Mouse (Mus musculus): ENCODE measurements around the gene Rnaseh2a.

The Rnaseh2a gene

DNA sequence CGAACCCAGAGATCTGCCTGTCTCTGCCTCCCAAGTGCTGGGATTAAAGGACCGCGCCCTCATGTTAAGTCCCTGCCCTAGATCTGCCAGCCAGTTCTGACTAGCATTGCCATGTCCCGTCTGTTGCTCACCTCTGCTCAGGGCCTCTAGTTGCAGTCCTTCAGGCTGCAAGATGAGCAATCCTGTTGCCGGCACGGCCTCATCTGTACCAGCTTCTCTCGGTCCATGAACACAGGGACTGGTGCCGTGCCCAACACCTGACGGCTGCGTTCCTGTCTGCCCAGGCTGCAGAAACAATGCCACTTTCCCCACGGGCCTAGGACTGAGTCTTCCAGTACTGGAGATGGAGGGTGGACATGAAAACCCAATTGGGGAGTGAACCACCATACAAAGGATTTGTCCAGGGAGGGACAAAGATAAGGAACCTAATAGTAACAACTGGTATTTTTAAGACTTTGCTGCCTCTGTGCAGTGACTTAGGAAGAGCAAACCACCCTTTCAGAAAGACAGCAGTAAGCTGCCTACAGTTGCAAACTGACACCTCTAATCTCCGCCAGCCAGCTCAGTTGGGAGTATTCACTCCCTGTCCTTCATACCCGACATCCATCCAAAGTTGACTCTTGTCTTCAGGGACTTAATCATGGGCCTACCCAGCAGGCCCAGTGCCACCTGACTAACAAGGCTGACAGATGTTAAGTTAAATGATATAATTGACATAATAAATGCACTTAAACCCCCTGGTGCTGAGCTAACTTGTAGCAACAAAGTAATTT is 1.8 kb downstream of the Rnaseh2a start:
- no peak for DNase-seq (ENCODE audit: low spot score)

DNA sequence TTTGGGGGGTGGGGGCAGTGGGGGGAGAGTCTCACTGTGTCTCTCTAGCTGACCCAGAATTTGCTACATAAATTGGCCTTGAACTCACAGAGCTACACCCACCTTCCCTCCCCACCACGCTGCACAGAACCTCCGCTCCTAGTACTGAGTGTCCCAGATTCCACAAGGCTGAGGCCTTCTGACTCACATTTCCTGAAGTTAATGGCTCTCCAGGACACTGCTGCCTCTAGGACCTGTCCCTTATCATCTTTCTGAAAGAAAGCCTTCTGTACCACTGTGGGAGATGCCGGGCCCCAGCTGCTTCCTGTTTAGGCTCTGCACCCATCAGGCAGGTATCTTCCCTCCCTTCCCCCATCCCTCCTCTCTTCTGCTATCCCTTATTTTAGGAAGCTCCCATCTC is 3.0 kb downstream of the Rnaseh2a start:
- no peak for DNase-seq (ENCODE audit: low spot score)

DNA sequence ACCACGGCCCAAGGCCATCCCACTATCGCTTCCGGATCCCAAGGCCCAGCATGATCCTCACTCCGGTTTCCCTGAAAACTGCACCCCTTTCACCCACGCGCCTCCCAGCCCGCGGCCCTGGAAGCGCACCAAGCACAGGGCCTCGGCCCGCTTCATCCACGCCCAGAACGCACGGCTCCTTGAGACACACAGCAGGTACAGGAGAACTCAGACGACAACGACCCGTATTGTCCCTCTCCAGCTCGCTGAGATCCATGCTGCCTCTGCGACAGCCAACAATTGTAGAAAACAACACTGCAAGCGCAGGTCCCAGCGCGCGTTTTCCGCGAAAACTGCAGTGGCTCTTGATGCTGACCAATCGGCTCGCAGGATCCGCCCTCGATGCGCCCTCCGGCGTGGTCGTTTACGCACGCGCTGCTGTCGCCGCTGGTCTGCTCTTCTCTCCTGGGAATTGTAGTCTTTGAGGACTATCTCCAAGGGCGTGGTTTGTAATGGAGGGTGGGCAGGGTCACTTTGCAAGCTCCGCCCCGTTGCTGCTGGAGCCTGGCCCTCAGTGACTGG is 3.8 kb downstream of the Rnaseh2a start:
- DNase-seq (ENCODE audit: low spot score), result peak; percentile 78

DNA sequence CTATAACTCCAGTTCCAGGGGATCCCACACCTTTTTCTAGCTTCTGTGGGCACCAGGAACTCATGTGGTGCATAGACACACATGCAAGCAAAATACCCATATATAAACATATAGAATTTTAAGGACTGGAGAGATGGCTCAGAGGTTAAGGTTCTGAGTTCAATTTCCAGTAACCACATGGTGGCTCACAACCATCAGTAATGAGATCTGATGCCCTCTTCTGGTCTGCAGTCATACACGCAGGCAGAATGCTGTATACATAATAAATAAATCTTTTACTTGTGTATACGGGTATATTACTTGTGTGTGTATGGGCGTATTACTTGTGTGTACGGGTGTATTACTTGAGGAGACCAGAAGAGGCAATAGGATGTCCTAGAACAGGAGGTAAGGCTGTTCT is 5.6 kb downstream of the Rnaseh2a start:
- no peak for DNase-seq (ENCODE audit: low spot score)

DNA sequence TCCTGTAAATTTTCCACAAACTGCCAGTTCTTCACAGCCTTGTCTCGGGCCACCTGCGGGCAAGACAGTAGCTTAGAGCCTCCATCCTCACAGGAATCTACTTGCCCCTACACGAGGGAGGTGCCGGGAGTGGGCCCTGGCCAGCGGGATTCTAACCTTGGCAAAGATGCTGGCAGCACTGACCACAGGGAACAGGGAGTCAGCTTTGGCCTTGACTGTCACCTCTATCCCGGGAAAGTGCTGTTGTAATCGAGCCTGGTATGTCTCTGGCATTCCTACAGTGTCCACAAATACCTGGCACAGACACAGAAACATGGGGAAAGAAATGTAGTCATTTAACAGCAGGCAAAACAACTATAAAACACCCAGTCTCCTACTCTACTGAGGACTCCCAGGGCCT is 9.8 kb downstream of the Rnaseh2a start:
- DNase-seq (ENCODE audit: low spot score), result no peak

DNA sequence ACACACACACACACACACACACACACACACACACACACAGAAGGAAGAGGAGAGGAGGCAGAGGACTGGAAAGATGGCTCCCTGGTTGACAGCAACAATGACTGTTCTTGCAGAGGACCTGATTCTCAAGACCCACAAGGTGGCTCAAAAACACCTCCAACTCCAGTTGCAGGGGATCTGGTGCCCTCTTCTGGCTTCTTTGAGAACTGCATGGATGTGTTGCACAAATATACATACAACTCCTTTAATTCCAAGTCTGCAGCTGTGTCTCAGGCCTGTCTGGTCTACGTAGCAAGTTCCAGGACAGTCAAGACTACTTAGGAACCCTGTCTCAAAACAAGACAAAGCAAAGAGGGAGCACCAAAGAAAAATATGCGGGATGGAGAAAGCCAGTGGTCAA is 12.8 kb downstream of the Rnaseh2a start:
- peak; percentile 65 for DNase-seq (ENCODE audit: low spot score)

DNA sequence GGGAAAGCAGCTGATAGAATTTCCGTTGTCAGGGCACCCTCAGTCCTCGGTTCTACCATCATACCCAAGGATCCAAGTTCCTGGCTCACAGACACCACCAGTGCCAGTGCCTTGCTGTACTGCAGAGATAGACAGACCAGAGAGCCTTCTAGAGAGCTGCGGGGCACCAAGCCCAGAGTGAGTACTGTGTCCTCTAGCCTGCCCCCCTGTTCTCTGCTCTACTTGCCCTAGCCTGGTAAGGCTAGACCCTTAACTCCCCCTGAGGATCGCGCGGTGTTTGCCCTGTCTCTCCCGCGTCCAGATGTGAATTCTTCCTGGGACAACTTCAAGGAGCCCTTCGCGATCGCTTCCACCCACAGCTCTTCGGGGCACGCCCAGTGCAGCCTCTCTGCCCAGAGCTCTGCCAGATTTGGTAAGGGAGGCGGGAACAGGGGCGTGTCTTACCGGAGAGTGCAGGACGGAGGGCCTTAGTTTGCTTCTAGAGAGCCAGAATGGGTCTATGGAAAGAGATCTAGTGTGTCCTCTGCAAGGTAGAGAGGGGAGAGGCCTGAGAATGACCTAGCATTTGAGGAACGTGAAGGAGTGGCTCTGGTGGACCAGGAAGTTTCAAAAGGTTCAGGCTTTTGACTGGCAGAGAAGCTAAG is 16.8 kb downstream of the Rnaseh2a start:
- DNase-seq (ENCODE audit: low spot score), result peak; percentile 38

DNA sequence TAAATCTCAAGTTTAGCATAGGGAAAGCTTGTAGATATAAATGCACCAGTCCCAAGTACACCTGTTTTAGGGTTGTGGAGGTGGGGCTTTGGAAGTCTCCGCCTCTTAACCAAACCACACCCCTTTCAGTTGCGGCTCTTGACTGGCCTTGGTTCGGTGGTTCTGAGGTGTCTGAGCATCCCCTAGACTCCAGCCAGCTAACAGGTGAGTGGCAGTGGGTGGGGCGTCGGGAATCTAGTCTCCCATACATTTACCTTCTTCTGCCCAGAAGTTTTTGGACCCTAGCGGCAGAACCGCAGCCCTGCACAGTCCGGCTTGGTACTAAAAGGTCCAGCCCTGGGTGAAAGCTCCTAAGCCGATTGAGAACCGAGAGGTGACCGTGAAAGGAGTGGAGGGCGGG is 19.8 kb downstream of the Rnaseh2a start:
- no peak for DNase-seq (ENCODE audit: low spot score)

DNA sequence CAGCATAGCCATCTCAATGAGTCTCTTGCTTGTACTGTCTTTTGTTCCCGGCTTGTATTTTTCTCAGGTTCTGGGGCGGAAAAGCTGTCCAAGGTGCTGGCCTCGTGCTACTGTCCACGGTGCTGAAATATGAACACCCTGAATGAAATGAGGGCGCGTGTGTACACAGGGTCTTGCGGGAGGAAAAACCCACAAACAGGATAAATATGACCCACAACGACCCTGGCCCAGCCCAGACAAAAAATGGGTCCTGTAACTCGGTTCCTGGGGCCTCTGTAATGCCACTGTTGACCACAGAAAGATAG is 22.4 kb downstream of the Rnaseh2a start:
- peak; percentile 51 for DNase-seq (ENCODE audit: low spot score)

DNA sequence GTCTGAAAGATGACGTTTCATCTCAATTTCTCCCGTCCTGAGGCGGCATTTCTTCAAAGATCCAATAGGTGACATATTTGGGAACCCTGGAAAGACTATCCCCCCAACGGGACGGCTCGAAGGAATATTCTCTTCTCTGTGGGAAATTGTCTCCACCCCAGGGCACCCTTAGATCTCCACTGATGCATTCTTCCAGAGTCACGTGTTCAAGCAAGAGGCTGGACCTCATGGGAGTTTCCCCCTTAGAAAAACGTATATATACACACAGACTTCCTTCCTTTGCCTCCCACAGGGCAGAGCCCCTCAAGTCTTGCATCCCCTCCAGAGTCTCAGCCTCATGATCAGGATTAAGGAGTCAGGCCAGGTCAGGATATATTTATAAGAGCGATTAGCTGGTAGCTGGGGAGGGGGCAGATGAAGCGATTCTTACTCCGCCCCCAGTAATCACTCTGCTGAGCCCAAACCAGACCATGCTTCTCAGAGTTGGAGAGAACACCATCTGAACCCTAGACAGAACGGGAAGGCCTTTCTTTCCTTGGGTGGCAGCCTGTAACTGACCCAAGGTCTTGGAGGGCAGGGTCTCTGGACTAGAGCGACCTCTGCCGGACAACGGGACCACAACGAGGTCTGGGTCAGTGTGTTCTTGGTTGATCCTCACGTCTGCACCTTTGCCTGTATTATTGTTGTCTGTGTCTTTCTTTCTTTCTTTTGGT is 22.9 kb downstream of the Rnaseh2a start, which contains the start of gene Rtbdn:
Gene Rtbdn, plus strand, starts transcription at position 464 of the 713 bp plus-strand sequence.
- no peak for DNase-seq (ENCODE audit: low spot score)

DNA sequence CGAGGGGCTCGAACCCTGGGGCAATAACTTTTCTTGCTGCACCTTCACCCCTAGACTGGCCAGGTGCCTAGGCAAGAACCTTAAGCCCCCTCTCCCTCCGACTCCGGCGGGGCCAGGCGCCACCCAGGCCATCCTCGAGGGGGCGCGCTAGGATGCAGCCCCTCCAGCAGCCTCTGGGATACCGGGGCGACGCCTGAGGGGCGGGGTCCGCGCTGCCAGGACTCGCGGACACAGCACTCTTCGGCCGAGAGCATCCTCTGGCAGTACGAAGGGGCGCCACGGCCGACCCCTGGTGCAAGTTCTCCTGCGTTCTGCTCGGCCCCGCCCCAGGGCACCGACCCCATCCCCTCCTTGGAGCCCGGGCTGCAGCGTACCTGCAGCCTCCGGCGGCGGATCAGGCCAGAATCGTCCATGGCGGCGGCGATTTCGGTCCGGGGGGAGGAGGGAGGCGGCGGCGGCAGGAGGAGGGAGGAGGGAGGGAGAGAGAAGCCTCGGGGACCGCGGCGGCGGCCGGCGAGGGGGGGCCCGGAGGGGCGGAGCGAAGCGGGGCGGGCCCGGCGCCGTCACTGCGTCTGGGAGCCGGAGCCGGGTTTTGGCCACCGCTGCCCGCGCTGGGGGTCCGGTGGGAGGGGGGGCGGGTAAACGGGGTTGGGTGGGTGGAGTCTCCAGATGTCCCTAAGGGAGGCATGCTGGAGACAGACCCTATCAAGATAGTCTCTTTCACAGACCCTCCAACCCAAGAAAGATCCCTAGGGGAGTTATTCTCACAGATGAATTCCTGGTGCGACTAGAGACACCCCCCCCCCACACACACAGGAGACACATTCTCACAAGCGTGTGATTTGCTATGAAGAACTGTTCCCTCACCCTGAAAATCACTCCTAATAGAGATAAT is 23.7 kb downstream of the Rnaseh2a start:
- DNase-seq (ENCODE audit: low spot score), result no peak

DNA sequence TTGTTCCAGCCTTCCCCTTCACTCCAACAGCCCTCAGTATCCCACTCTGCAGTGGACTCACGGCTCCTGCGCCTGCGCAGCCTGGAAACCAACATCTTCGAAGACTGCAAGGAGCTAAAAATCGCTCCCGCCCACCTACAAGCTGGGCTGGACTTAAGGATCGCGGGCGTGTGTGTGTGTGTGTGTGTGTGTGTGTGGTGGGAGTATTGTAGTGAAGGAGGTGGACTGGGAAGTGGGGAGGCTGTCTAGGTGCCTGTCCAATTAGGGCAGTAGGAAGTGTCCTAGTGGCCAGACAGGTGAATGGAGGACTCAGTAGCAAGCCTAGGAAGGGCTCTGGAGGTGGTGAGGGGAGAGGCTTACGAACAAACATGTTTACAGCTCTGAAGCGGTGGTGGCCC is 24.3 kb downstream of the Rnaseh2a start:
- DNase-seq (ENCODE audit: low spot score), result no peak

DNA sequence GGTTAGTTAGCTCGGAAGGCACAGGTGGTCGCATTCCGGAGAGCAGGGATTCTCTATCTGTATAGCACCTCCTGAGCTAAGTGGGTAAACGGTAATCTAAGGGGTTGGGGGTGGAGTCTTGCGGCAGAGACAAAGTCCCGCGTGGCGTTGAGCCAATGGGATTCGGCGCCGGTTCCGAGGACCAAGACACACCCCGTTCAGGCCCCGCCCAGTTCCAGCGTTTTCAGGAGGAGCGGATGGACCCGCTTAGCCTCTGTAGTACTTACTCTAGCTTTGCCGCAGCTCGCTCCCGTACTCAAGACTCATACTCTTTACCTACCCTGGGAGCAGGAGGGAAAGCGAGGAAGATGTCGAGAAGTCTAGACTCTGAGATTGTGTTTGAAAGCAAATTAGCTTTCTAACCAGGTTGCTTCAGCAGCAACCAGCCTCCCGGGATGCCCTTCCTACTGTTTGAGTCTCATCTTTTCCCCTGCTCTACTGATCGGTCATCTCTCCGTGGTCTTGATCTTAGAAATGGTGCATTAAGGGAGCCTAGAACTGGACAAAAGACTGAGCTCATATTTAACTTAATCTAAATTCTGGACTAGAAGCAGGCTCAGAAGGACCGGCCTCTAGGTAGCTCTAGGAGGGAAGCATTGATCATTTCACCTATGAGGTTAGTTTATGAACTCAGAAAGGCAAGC is 24.9 kb downstream of the Rnaseh2a start:
- DNase-seq (ENCODE audit: low spot score), result no peak

DNA sequence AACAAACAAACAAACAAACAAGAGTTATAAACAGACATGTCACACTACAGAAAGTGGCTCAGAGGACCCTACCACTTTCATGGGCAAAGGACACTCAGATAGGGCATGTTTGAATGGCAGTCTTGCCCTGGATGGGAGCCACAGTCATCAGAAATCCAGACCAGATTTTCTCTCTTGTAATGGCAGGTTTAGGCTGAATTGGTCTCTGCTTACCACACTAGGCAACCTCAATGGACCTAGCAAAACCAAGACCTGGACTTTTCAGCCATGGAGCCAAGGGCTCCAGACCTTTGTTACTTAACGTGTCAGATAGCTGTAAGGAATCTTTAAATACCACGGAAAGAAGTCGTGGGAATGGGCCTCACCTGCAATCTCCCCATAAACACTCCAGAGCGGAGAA is 25.9 kb downstream of the Rnaseh2a start:
- no peak for DNase-seq (ENCODE audit: low spot score)

DNA sequence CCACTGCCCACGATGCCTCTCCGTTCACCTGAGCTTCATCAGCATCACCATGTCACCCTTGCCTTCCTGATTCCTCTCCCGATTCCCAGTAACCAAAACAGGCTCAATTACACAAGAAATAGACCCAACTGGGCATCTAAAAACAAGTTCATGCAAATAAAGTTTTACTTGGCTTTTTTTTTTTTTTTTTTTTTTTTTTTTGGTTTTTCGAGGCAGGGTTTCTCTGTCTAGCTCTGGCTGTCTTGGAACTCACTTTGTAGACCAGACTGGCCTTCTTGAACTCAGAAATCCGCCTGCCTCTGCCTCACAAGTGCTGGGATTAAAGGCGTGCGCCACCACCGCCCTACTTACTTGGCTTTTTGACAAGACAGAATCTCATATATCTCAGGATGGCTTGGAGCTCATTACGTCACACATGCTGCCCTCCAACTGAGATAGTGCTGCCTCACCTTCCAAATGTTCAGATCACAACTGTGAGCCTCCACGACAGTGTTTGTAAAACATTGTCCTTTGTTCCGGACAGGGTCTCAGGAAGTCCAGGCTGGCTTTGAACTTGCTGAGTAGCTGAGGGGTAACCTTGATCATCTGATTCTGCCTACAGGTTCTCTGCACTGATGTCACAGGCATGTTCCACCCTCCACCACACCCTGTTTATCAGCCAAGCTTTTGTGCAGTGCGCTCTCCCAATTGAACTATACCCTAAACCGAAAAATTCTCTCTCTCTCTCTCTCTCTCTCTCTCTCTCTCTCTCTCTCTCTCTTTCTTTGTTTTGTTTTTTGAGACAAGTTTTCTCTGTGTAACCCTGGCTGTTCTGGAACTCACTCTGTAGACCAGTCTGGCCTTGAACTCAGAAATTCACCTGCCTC is 31.7 kb downstream of the Rnaseh2a start:
- DNase-seq (ENCODE audit: low spot score), result no peak

DNA sequence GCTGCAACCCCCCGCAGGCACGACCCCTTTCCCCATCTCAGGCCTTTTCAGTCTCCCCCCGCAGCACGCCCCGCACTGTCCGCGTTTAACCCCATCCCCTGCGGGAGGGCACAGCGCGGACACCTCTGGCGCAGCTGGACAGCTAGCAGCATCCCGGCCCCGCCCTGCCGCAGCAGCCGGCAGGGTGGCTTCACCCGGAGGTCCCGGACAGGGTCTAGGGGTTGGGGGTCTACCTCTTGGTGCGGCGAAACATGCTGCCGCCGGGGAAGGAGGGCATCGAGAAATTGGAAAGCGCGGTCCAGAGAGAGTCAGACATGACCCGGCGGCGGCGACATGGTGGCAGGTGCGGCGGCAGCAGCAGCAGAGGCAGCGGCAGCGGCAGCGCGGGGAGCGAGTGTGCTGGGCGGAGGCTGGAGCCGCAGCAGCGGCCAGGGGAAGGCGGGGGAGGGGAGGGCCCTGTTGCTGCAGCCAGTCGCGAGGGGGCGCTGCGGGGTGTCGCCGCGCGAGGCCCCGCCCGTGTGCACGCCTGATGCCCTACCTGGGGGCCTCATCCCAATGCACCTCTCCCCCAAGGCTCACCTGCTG is 32.5 kb downstream of the Rnaseh2a start, which contains the start of gene Mast1:
Gene Mast1, minus strand, starts transcription at position 398 of the 585 bp plus-strand sequence.
- DNase-seq (ENCODE audit: low spot score), result peak; percentile 52

DNA sequence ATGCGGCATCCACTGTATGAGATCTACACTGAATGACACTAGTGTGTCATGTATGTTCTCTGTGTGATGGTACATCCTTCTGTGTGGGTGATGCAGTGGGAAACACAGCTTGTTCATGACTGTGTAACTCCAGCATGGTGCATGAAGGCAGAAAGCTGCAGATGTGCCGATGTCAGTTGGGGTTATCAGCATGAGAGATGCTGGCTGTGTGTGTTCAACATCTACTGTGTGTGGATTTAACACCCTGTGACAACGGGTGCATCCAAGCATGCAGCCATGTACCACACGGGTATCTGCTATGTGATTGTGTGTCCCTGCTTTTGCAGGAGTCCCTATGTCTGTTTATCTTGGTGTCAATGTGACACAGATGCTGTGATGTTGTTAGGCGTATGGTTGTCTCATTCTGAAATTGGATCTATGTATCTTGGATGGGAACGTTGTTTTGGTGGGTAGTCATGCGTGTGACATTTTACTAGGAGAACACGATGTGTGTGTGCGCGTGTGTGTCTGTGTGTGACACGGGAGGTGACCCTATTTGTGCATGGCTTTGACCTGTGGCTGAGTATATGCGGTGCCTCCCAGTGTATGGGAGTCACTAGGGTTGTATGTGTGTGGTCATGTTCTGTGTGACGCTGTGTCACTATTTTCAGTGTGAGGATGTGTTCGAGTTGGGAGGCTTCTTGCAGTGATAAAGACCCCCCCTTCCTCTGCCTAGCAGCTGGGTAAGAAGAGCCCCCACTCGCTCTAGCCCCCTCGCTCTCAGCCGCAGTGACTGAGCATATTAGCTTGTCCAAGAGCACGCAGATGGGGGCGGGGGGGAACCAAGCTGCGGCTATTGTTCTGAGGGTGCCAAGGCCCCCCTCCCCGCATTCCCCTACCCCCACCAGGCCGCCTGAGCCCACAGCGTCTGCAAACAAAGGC is 33.3 kb downstream of the Rnaseh2a start:
- no peak for DNase-seq (ENCODE audit: low spot score)

DNA sequence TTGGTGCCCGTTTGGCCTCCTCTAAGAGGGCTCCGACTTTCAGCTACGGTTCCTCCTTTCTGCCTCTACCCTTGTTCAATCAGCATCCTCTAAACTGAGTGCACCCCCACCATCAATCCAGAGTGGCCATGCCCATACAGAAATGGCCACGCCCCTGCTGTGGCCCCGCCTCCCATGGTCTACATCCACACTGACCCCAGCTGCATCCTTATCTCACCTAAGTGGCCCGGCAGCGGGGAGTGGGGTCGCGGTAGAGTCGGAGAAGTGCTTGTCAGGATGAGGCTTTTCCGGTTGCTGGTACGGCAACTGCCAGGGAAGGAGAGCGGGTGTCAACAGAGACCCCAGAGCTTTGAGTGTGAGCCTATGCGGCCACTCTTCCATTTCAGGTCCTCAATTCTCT is 34.1 kb downstream of the Rnaseh2a start:
- DNase-seq (ENCODE audit: low spot score), result no peak

DNA sequence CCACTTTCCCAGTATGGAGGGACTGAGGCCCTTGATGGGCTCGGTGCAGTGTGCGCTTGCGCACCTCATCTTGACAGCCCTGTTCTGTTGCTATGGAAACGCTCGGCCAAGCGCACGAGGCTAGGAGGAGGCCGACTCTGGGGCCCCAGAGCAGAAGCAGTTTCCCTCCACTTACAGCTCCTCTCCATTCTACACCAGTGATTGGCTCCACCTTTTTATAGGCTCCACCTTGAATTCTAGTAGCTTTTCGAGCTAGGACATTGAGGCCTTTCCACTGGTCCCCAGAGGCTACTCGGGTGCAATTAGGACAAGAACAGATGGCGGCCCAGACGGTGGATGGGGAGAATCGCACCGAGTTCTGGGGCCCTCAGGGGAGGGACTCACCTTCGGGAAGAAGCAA is 34.7 kb downstream of the Rnaseh2a start:
- DNase-seq (ENCODE audit: low spot score), result no peak
